Mouse (Mus musculus): ENCODE measurements around the gene Cobl. TPM values are rescaled to one million over a fixed set of nuclear protein-coding genes. Genes with fewer than 3 reads are reported as not detected.

The Cobl gene
- total RNA-seq, 2 experiments from 2014 or later: 127 to 128 TPM

DNA sequence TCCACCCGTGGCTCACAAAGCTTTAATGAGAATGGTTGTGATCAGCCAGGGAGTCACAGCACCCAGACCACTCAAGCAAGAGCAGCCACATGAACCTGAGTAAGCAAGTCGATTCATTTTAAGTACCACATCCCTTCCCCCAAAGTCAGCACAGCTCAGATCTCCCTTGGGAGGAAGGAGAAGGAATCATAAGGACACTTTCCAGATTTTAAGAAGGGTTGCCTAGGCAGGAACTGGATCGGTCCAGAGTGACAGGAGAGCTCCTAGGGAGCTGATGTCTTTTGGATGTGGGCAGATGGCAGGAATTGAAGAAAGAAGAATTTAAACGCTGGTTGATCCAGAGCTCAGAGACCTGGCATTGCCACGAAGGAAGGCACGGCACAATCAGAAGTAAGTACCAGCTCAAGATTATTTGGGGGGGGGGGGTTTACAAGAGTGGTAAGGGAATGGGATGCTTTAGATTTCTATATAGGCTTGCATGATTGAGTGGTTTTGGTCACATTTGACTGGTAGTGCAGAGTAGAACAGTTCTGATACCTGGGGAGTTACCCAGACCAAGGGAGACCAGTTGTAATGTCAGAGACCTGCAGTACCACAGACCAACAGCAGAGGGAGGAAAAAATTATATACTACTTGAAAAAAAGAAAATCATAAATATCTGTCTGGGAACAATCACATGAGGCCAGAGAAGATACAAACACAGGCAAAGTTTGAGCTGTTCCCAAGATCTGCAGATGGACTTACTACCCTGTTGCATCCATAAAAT is 150.3 kb downstream of the Cobl start:
- DNase-seq (ENCODE audit: low spot score in 2 of 2): peak in 1 of 2 experiments; percentile 52

GRCm38 (mm10) chr11:12311419-12311818 is 153.3 kb downstream of the Cobl start:
- no peak for DNase-seq (ENCODE audit: low spot score in 2 of 2)

GRCm38 (mm10) chr11:12309423-12310023 is 155.2 kb downstream of the Cobl start:
- no peak for DNase-seq (ENCODE audit: low spot score in 2 of 2)

DNA sequence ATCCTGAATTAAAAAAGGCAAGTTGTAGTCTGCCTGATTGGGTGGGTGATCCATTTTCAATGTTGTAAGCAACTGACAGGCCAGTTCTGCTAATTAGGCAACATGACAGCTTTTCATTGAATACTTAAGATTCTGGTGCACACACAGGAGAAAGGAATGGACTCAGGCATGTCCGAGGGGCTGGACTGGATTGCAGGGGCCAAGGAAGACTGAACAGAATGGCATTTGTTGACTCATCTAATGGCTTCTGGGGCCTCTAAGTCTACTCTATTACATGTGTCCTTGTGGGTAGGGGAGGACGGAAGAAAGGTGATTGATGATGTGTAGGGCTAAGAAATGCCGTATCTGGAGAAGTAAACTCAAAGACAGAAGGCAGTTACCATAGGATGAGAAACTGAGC is 159.9 kb downstream of the Cobl start:
- DNase-seq (ENCODE audit: low spot score in 2 of 2): no peak

- DNase-seq (ENCODE audit: low spot score in 2 of 2): no peak
Observed at GRCm38 (mm10) chr11:12299701-12300446, 164.9 kb downstream of the Cobl start.

GRCm38 (mm10) chr11:12291654-12291935 is 173.2 kb downstream of the Cobl start:
- no peak for DNase-seq (ENCODE audit: low spot score in 2 of 2)

DNA sequence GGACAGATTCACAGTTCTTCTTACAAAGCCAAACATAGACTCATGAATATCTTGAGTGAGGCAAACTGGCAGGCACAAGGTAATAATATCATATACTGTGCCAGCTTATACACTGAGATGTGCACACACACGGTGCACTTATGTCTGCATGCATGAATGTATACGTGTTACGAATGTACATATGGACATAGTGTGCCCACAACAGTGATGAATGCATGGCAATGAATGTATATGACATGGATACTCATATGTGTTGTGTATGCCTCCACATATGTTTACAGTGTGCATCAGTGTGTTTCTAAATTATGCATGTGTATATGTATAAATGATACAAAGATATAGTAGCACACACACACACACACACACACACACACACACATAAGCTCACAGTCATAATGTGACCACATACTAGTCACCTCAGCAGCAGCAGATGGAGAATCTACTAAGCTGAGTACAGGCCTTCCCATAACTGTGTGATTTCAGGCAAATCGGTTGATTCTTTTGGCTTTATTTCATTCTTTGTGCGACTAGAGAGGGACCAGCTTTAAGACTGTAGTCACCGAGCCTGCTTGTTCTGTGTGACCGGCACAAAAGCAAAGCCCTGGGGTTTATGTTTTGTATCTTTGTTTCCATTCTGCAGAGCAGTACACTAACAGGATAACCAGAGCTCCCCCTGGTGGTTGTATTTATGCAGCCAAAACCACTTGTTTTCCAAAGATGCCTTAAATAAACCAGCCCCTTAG is 173.7 kb downstream of the Cobl start:
- DNase-seq (ENCODE audit: low spot score in 2 of 2): peak; percentile 43 to 74

GRCm38 (mm10) chr11:12285319-12286021 is 179.3 kb downstream of the Cobl start:
- no peak for DNase-seq (ENCODE audit: low spot score in 2 of 2)

DNA sequence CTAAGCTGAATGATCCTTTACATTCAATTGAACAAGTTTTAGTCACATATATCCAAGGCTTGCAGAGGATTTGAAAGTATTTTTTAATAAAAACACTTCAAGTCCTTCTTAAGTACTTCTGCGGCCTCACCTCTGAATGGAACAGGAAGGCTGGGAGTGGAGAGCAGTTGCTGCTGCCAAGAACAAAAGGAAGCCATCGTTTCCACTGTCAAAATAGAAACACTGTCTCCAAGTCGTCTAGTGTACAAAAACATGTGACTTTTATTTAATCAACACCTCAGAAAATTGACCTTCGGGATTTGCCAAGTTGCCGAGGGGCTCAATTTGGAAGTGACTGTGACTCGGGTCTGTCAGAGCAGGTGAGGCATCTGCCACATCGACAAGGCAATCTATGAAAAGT is 184.0 kb downstream of the Cobl start:
- no peak for DNase-seq (ENCODE audit: low spot score in 2 of 2)

GRCm38 (mm10) chr11:12274276-12274675 is 190.5 kb downstream of the Cobl start:
- no peak for DNase-seq (ENCODE audit: low spot score in 2 of 2)

DNA sequence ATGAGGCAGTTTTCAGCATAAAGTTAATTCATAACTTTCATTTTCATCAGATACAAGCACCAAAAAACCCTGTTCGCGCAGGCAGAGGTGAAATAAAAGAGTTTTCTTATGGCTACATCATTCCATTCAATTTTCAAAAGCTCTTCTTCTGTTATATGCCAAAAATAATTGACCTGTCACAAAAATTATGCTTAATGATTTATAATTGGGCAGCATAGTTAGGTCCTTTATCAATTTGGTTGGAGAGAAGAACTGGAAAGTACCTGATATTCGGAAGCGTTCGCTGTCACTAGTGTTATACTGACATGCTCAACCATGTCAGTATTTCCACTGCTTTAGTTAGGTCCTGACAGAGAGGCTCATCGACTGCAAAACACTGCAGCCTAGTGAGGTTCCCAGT is 191.0 kb downstream of the Cobl start:
- DNase-seq (ENCODE audit: low spot score in 2 of 2): no peak

DNA sequence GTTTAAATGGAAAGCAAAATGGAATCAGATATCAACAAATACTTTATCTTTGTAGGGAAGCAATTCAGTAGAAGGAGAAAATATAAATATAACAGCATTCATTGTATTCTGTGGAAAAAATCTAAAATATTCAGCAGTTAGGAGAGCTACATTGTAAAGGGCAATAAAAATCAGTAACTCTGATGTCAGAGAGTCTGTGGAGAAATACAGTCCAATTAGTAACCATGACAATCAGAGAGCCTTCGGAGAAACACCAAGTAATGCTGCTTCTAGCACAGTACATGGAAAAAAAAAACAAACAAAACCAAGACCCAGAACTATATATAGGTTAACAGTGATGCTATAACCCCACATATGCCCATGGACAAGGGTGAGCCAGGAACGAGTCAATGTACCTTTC is 206.3 kb downstream of the Cobl start:
- no peak for DNase-seq (ENCODE audit: low spot score in 2 of 2)

GRCm38 (mm10) chr11:12257324-12258118 is 207.2 kb downstream of the Cobl start:
- DNase-seq (ENCODE audit: low spot score in 2 of 2): no peak

- no peak for DNase-seq (ENCODE audit: low spot score in 2 of 2)
Observed at GRCm38 (mm10) chr11:12245327-12245915, 219.3 kb downstream of the Cobl start.

- DNase-seq (ENCODE audit: low spot score in 2 of 2): no peak
Observed at GRCm38 (mm10) chr11:12236341-12236740, 228.4 kb downstream of the Cobl start.

GRCm38 (mm10) chr11:12234876-12235275 is 229.9 kb downstream of the Cobl start:
- DNase-seq (ENCODE audit: low spot score in 2 of 2): no peak

DNA sequence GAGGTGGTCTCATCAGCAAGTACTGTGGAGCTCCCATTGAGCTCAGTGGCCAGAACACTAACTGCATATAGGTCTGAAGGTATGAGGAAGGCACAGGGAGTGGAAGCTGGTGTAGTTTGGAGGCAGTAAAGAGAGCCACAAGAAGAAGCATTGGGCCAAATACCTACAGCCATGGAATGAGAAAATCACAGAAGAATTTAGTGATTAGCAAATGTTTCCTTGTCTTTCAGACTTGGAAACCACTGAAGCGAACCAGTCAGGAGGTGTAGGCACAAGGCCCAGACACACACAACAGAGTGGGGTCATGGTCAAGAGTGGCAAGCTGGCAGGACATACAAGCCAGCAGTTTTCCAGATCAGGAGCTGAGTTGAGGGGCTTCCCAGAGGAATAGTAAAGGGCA is 230.6 kb downstream of the Cobl start:
- DNase-seq (ENCODE audit: low spot score in 2 of 2): no peak

GRCm38 (mm10) chr11:12232743-12233125 is 232.0 kb downstream of the Cobl start:
- no peak for DNase-seq (ENCODE audit: low spot score in 2 of 2)

- peak; percentile 66 to 76 for DNase-seq (ENCODE audit: low spot score in 2 of 2)
Observed at GRCm38 (mm10) chr11:12232041-12232742, 232.6 kb downstream of the Cobl start.
